Mouse (Mus musculus): ENCODE measurements around the gene Gm14444. TPM values are rescaled to one million over a fixed set of nuclear protein-coding genes. Genes with fewer than 3 reads are reported as not detected.
"Not testable (repeated sequence)": the region's sequence is repeated elsewhere in the genome, so short reads cannot be mapped to it uniquely, and the experiment has no call there.

The Gm14444 gene
- polyA plus RNA-seq (2015; fragmentation: Nextera tagmentation; extraction: Ambion mirVana), result not detected in 2 replicates

- 56% methylated on average over 1 of the region's 1 CpGs for WGBS
These were observed at the start of gene Gm14444 for GRCm38 (mm10) chr2:175010022-175010421. TSS of gene Gm14444 (plus strand) at chr2:175010241.

GRCm38 (mm10) chr2:174965466-174965865 is 44.6 kb upstream of the Gm14444 start:
- not testable (repeated sequence) for H3K9ac ChIP-seq; H3K4me2 ChIP-seq; H3K9me3 ChIP-seq; ATAC-seq (ENCODE audit: insufficient number of reproducible peaks, low FRiP score, low TSS enrichment, low read depth); H3K36me3 ChIP-seq; H3K4me3 ChIP-seq; H3K4me1 ChIP-seq; H3K27me3 ChIP-seq; H3K27ac ChIP-seq
- WGBS, result 74% methylated on average over 3 of the region's 3 CpGs

More at GRCm38 (mm10) chr2:175010022-175010421, at the start of gene Gm14444:
- H3K4me2 ChIP-seq; H3K9ac ChIP-seq; H3K36me3 ChIP-seq; H3K9me3 ChIP-seq; H3K4me3 ChIP-seq; ATAC-seq (ENCODE audit: insufficient number of reproducible peaks, low FRiP score, low TSS enrichment, low read depth); H3K27ac ChIP-seq; H3K4me1 ChIP-seq; H3K27me3 ChIP-seq: not testable (repeated sequence)

- not testable (repeated sequence) for H3K9me3 ChIP-seq; ATAC-seq (ENCODE audit: insufficient number of reproducible peaks, low FRiP score, low TSS enrichment, low read depth); H3K4me1 ChIP-seq; H3K36me3 ChIP-seq; H3K4me3 ChIP-seq; H3K27ac ChIP-seq; H3K9ac ChIP-seq; H3K4me2 ChIP-seq; H3K27me3 ChIP-seq
- 96% methylated on average over 27 of the region's 27 CpGs for WGBS
These were observed 34.2 kb downstream of the Gm14444 start for GRCm38 (mm10) chr2:175044268-175044667.

GRCm38 (mm10) chr2:175067681-175068261 is 57.7 kb downstream of the Gm14444 start, which contains the start of gene Gm14393:
TSS of gene Gm14393 (minus strand) at chr2:175067781.
- not testable (repeated sequence) for H3K4me2 ChIP-seq; H3K9me3 ChIP-seq; H3K36me3 ChIP-seq; ATAC-seq (ENCODE audit: insufficient number of reproducible peaks, low FRiP score, low TSS enrichment, low read depth); H3K4me3 ChIP-seq; H3K9ac ChIP-seq; H3K4me1 ChIP-seq; H3K27ac ChIP-seq; H3K27me3 ChIP-seq
- WGBS, result 73% methylated on average over 1 of the region's 1 CpGs

Other genes with a start within 250 kb of the Gm14444 start
- 19.8 and 20.7 TPM in 2 replicates for gene Edn3, start 249.6 kb upstream of the Gm14444 start, polyA plus RNA-seq (2015; fragmentation: Nextera tagmentation; extraction: Ambion mirVana)
- 0.47 and 0.53 TPM in 2 replicates for gene Gm14393, start 57.5 kb downstream of the Gm14444 start, polyA plus RNA-seq (2015; fragmentation: Nextera tagmentation; extraction: Ambion mirVana)
- gene Gm14399, start 131.8 kb downstream of the Gm14444 start, polyA plus RNA-seq (2015; fragmentation: Nextera tagmentation; extraction: Ambion mirVana), result 3.9 and 6.1 TPM in 2 replicates
- gene Gm14443, start 165.6 kb downstream of the Gm14444 start, polyA plus RNA-seq (2015; fragmentation: Nextera tagmentation; extraction: Ambion mirVana), result 0.60 and 0.84 TPM in 2 replicates
- gene Gm14391, start 196.7 kb downstream of the Gm14444 start, polyA plus RNA-seq (2015; fragmentation: Nextera tagmentation; extraction: Ambion mirVana), result 6.7 and 10.5 TPM in 2 replicates